Mouse (Mus musculus): ENCODE results near the gene Cmah. TPM values are rescaled to one million over a fixed set of nuclear protein-coding genes. Genes with fewer than 3 reads are reported as not detected.

Cmah gene
- polyA plus RNA-seq, 1 experiment = 0.34 TPM

GRCm38 (mm10) chr13:24483691-24484090, 156.5 kb downstream of the Cmah start:
- H3K36me3 ChIP-seq (ENCODE audit: control insufficient read depth, insufficient read depth) = no peaks in the 10 kb centered on the region
- no peaks in the 10 kb centered on the region for H3K79me2 ChIP-seq (ENCODE audit: control insufficient read depth, insufficient read depth)
- no peak for TF ChIP-seq POLR2AphosphoS2 (IDR thresholded peaks at IDR 0.05; ENCODE audit: insufficient read length, low read depth)
- no peak for TF ChIP-seq REST (IDR thresholded peaks at IDR 0.05; ENCODE audit: insufficient read depth, insufficient read length)
- no peak for TF ChIP-seq MYOD1 (IDR thresholded peaks at IDR 0.05; ENCODE audit: control insufficient read depth in 1 of 3, insufficient read length in 2 of 3, low read depth in 2 of 3)
- H3ac ChIP-seq (ENCODE audit: control insufficient read depth, insufficient read length) = no peak overlapping the region
- no peaks in the 10 kb centered on the region for H3K27me3 ChIP-seq (ENCODE audit: control insufficient read depth, insufficient read depth, insufficient read length)
- no peak overlapping the region for H3K4me2 ChIP-seq (ENCODE audit: low read depth)
- H3K4me3 ChIP-seq = no peak overlapping the region

GRCm38 (mm10) chr13:24484811-24485210, 157.6 kb downstream of the Cmah start:
- H3K4me2 ChIP-seq (ENCODE audit: low read depth) = no peak overlapping the region
- no peak for TF ChIP-seq USF1 (IDR thresholded peaks at IDR 0.05; ENCODE audit: low read depth)
- no peak for TF ChIP-seq POLR2AphosphoS2 (IDR thresholded peaks at IDR 0.05; ENCODE audit: insufficient read length, low read depth)
- no peak for TF ChIP-seq TCF12 (IDR thresholded peaks at IDR 0.05; ENCODE audit: insufficient read depth, poor library complexity, severe bottlenecking)
- TF ChIP-seq REST (IDR thresholded peaks at IDR 0.05; ENCODE audit: insufficient read depth, insufficient read length) = no peak
- TF ChIP-seq MAX (IDR thresholded peaks at IDR 0.05; ENCODE audit: low read depth) = no peak
- TF ChIP-seq MYOG (IDR thresholded peaks at IDR 0.05; ENCODE audit: control insufficient read depth in 1 of 3, insufficient read depth in 1 of 3, insufficient read length in 2 of 3, low read depth in 2 of 3) = no peak
- TF ChIP-seq MYOD1 (IDR thresholded peaks at IDR 0.05; ENCODE audit: control insufficient read depth in 1 of 3, insufficient read length in 2 of 3, low read depth in 2 of 3) = no peak
- no peak for TF ChIP-seq POLR2A (IDR thresholded peaks at IDR 0.05; ENCODE audit: insufficient read length, low read depth)
- TF ChIP-seq CEBPB (IDR thresholded peaks at IDR 0.05; ENCODE audit: insufficient read depth, poor library complexity, severe bottlenecking) = no peak
- H3K79me2 ChIP-seq (ENCODE audit: control insufficient read depth, insufficient read depth) = no peaks in the 10 kb centered on the region
- H3K36me3 ChIP-seq (ENCODE audit: control insufficient read depth, insufficient read depth) = no peaks in the 10 kb centered on the region
- H3K4me3 ChIP-seq = no peak overlapping the region
- no peaks in the 10 kb centered on the region for H3K27me3 ChIP-seq (ENCODE audit: control insufficient read depth, insufficient read depth, insufficient read length)
- no peak overlapping the region for H3ac ChIP-seq (ENCODE audit: control insufficient read depth, insufficient read length)

GRCm38 (mm10) chr13:24485964-24486363, 158.8 kb downstream of the Cmah start:
- no peak overlapping the region for H3K4me3 ChIP-seq
- no peak overlapping the region for H3ac ChIP-seq (ENCODE audit: control insufficient read depth, insufficient read length)
- no peaks in the 10 kb centered on the region for H3K27me3 ChIP-seq (ENCODE audit: control insufficient read depth, insufficient read depth, insufficient read length)
- H3K4me2 ChIP-seq (ENCODE audit: low read depth) = no peak overlapping the region
- no peaks in the 10 kb centered on the region for H3K36me3 ChIP-seq (ENCODE audit: control insufficient read depth, insufficient read depth)
- H3K79me2 ChIP-seq (ENCODE audit: control insufficient read depth, insufficient read depth) = no peaks in the 10 kb centered on the region
- TF ChIP-seq E2F4 (IDR thresholded peaks at IDR 0.05; ENCODE audit: insufficient read depth) (no peak), TCF12 (IDR thresholded peaks at IDR 0.05; ENCODE audit: insufficient read depth, poor library complexity, severe bottlenecking) (no peak), CEBPB (IDR thresholded peaks at IDR 0.05; ENCODE audit: insufficient read depth, poor library complexity, severe bottlenecking) (no peak), TCF3 (IDR thresholded peaks at IDR 0.05; ENCODE audit: insufficient read length, low read depth) (no peak), MYOG (IDR thresholded peaks at IDR 0.05; ENCODE audit: control insufficient read depth in 1 of 3, insufficient read depth in 1 of 3, insufficient read length in 2 of 3, low read depth in 2 of 3) (no peak), MAX (IDR thresholded peaks at IDR 0.05; ENCODE audit: low read depth) (no peak), POLR2AphosphoS2 (IDR thresholded peaks at IDR 0.05; ENCODE audit: insufficient read length, low read depth) (no peak), POLR2A (IDR thresholded peaks at IDR 0.05; ENCODE audit: insufficient read length, low read depth) (no peak), USF1 (IDR thresholded peaks at IDR 0.05; ENCODE audit: low read depth) (no peak), SRF (IDR thresholded peaks at IDR 0.05; ENCODE audit: control insufficient read depth, insufficient read length, low read depth) (no peak)

GRCm38 (mm10) chr13:24486403-24486802, 159.2 kb downstream of the Cmah start:
- Histone ChIP-seq H3ac (ENCODE audit: control insufficient read depth, insufficient read length) (no peak overlapping the region), H3K27me3 (ENCODE audit: control insufficient read depth, insufficient read depth, insufficient read length) (no peaks in the 10 kb centered on the region), H3K4me2 (ENCODE audit: low read depth) (no peak overlapping the region), H3K79me2 (ENCODE audit: control insufficient read depth, insufficient read depth) (no peaks in the 10 kb centered on the region), H3K36me3 (ENCODE audit: control insufficient read depth, insufficient read depth) (no peaks in the 10 kb centered on the region), H3K4me3 (no peak overlapping the region)
- no peak for TF ChIP-seq SRF (IDR thresholded peaks at IDR 0.05; ENCODE audit: control insufficient read depth, insufficient read length, low read depth)
- no peak for TF ChIP-seq MYOG (IDR thresholded peaks at IDR 0.05; ENCODE audit: control insufficient read depth in 1 of 3, insufficient read depth in 1 of 3, insufficient read length in 2 of 3, low read depth in 2 of 3)
- TF ChIP-seq USF1 (IDR thresholded peaks at IDR 0.05; ENCODE audit: low read depth) = no peak
- no peak for TF ChIP-seq POLR2AphosphoS2 (IDR thresholded peaks at IDR 0.05; ENCODE audit: insufficient read length, low read depth)

GRCm38 (mm10) chr13:24487061-24487460, 159.9 kb downstream of the Cmah start:
- no peak for TF ChIP-seq TCF12 (IDR thresholded peaks at IDR 0.05; ENCODE audit: insufficient read depth, poor library complexity, severe bottlenecking)
- no peak for TF ChIP-seq E2F4 (IDR thresholded peaks at IDR 0.05; ENCODE audit: insufficient read depth)
- TF ChIP-seq MYOG (IDR thresholded peaks at IDR 0.05; ENCODE audit: control insufficient read depth in 1 of 3, insufficient read depth in 1 of 3, insufficient read length in 2 of 3, low read depth in 2 of 3) = no peak
- TF ChIP-seq TCF3 (IDR thresholded peaks at IDR 0.05; ENCODE audit: insufficient read length, low read depth) = no peak
- no peak for TF ChIP-seq MAX (IDR thresholded peaks at IDR 0.05; ENCODE audit: low read depth)
- TF ChIP-seq USF1 (IDR thresholded peaks at IDR 0.05; ENCODE audit: low read depth) = no peak
- TF ChIP-seq CEBPB (IDR thresholded peaks at IDR 0.05; ENCODE audit: insufficient read depth, poor library complexity, severe bottlenecking) = no peak
- no peak for TF ChIP-seq POLR2AphosphoS2 (IDR thresholded peaks at IDR 0.05; ENCODE audit: insufficient read length, low read depth)
- TF ChIP-seq POLR2A (IDR thresholded peaks at IDR 0.05; ENCODE audit: insufficient read length, low read depth) = no peak
- no peak for TF ChIP-seq REST (IDR thresholded peaks at IDR 0.05; ENCODE audit: insufficient read depth, insufficient read length)
- TF ChIP-seq MYOD1 (IDR thresholded peaks at IDR 0.05; ENCODE audit: control insufficient read depth in 1 of 3, insufficient read length in 2 of 3, low read depth in 2 of 3) = no peak
- no peak for TF ChIP-seq SRF (IDR thresholded peaks at IDR 0.05; ENCODE audit: control insufficient read depth, insufficient read length, low read depth)
- H3K4me2 ChIP-seq (ENCODE audit: low read depth) = no peak overlapping the region
- H3K79me2 ChIP-seq (ENCODE audit: control insufficient read depth, insufficient read depth) = no peaks in the 10 kb centered on the region
- no peaks in the 10 kb centered on the region for H3K36me3 ChIP-seq (ENCODE audit: control insufficient read depth, insufficient read depth)
- H3K27me3 ChIP-seq (ENCODE audit: control insufficient read depth, insufficient read depth, insufficient read length) = no peaks in the 10 kb centered on the region
- H3K4me3 ChIP-seq = no peak overlapping the region
- no peak overlapping the region for H3ac ChIP-seq (ENCODE audit: control insufficient read depth, insufficient read length)

Measured in myocyte (in vitro differentiated cells).